Mouse (Mus musculus) kidney, postnatal 0 days (tissue): Measurements from ENCODE around the gene Fuz. TPM values are rescaled to one million over a fixed set of nuclear protein-coding genes. Genes with fewer than 3 reads are reported as not detected.

Source experiments
- ATAC-seq: fragments of 200-750 bp; cut with Nextera tagmentation; replicated peaks from 2 replicates; pipeline ENCODE4 v1.8.0; 2017; ENCODE audit warnings: low read depth, moderate number of reproducible peaks, moderate TSS enrichment, moderate library complexity; ENCODE audit not compliant: low FRiP score
- DNase-seq: peaks from one replicate; pipeline ENCODE4 v3.0.0-alpha.2; 2016; ENCODE audit warnings: low spot score
- H3K27ac ChIP-seq: fragments of 300-500 bp; sonication (generic); 2 replicates; pipeline ENCODE4 v1.5.1; 2014; ENCODE audit warnings: mild to moderate bottlenecking
- H3K27me3 ChIP-seq: fragments of 300-500 bp; sonication (generic); 2 replicates; pipeline ENCODE4 v1.6.1; 2014; ENCODE audit warnings: low read length, mixed read lengths; ENCODE audit not compliant: insufficient read depth
- H3K36me3 ChIP-seq: fragments of 300-500 bp; sonication (generic); 2 replicates; pipeline ENCODE4 v1.6.1; 2014; ENCODE audit warnings: low read length, mixed read lengths; ENCODE audit not compliant: insufficient read depth
- H3K4me1 ChIP-seq: fragments of 300-500 bp; sonication (generic); replicated peaks from 2 replicates; pipeline ENCODE4 v1.6.1; 2014; ENCODE audit warnings: antibody characterized with exemption, low read length, mixed read lengths; ENCODE audit not compliant: insufficient read depth
- H3K4me2 ChIP-seq: fragments of 300-500 bp; sonication (generic); 2 replicates; pipeline ENCODE4 v1.6.1; 2014; ENCODE audit warnings: mild to moderate bottlenecking, low read length, moderate library complexity, mixed read lengths
- H3K4me3 ChIP-seq: fragments of 300-500 bp; sonication (generic); replicated peaks from 2 replicates; pipeline ENCODE4 v1.5.1; 2014; ENCODE audit warnings: low read depth, low read length
- H3K9ac ChIP-seq: fragments of 300-500 bp; sonication (generic); 2 replicates; pipeline ENCODE4 v1.6.1; 2014; ENCODE audit warnings: low read depth, low read length
- H3K9me3 ChIP-seq: fragments of 300-500 bp; sonication (generic); replicated peaks from 2 replicates; pipeline ENCODE4 v1.6.1; 2016; ENCODE audit warnings: low read length, inconsistent platforms, mixed read lengths
- CTCF ChIP-seq: IDR thresholded peaks from 2 replicates; pipeline ENCODE4 v1.5.1; 2016; ENCODE audit warnings: antibody characterized with exemption, low read depth, mild to moderate bottlenecking, moderate library complexity
- WGBS: fragments of 180-500 bp; shearing (Covaris S2); extraction: QIAGEN DNeasy Blood & Tissue Kit; methylation state at CpG from one replicate; pipeline ENCODE4 v1.1.7; 2014; 5-methylcytosine and 5-hydroxymethylcytosine counted together
- polyA plus RNA-seq: library from polyadenylated mRNA; unstranded; fragments of >200 nt; fragmentation: Nextera tagmentation; extraction: Ambion mirVana; gene quantifications from 2 replicates; pipeline ENCODE4 v1.2.1, GENCODE M21; 2015

Gene Fuz
- polyA plus RNA-seq, 1 experiment from 2014 or later, result 21.1 TPM

- ATAC-seq (peak; percentile 20), DNase-seq (peak; percentile 86)
- H3K4me1 ChIP-seq, result peaks cover 33% of the 10 kb centered on the region
- H3K4me2 ChIP-seq, result peak overlapping the region; percentile 55
- 15% methylated on average over 15 of the region's 15 CpGs for WGBS
- H3K27ac ChIP-seq, result peak overlapping the region; percentile 100
- H3K9ac ChIP-seq, result peak overlapping the region; percentile 37; the same call in 1 of the 2 replicates
- H3K9me3 ChIP-seq, result no peaks in the 10 kb centered on the region
- peak; percentile 54 for TF ChIP-seq CTCF
- H3K27me3 ChIP-seq, result no peaks in the 10 kb centered on the region
- peak overlapping the region; percentile 96 for H3K4me3 ChIP-seq
- H3K36me3 ChIP-seq, result peaks cover 38% of the 10 kb centered on the region
Observed at GRCm38 (mm10) chr7:44866276-44867009, 29.4 kb upstream of the Fuz start.

DNA sequence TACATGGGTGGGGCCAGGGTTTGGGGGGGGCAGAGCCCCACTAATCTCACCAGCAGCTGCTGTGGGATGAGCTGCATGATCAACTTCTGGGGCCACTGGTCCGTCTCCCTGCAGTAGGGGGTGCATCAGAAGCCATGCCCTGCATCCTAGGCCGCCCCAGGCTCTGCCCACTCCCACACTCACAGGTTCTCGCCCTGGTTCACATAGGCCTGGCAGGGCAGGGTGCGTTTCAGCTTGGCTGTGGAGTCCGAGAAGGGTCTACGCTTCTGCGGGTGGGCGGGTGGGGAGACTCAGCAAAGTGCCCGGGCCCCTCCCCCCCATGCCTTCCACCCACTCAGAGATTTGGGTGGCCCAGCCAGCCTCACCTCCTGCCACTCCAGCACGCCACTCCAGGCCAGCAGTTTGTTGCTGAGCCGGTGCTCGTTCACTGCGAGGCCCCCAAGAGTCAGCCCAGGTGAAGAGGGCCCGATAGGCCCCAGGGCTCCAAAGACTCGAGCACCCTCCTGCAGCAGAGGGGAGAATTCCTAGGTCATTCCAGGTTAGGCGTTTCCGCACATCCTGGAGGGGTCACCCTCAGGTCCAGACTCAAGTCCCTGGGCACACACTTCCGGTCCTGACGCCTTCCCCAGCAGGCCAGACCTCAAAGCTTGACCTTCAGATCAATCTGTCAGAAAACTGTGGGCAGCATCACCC is 28.7 kb upstream of the Fuz start:
- Histone ChIP-seq H3K27ac (peak overlapping the region; percentile 100), H3K4me1 (peaks cover 33% of the 10 kb centered on the region), H3K27me3 (no peaks in the 10 kb centered on the region), H3K9me3 (no peaks in the 10 kb centered on the region), H3K4me3 (peak overlapping the region; percentile 96), H3K9ac (peak overlapping the region; percentile 100), H3K4me2 (peak overlapping the region; percentile 55), H3K36me3 (peaks cover 35% of the 10 kb centered on the region)
- WGBS, result 25% methylated on average over 18 of the region's 19 CpGs
- no peak for ATAC-seq
- DNase-seq, result no peak
- TF ChIP-seq CTCF, result no peak

DNA sequence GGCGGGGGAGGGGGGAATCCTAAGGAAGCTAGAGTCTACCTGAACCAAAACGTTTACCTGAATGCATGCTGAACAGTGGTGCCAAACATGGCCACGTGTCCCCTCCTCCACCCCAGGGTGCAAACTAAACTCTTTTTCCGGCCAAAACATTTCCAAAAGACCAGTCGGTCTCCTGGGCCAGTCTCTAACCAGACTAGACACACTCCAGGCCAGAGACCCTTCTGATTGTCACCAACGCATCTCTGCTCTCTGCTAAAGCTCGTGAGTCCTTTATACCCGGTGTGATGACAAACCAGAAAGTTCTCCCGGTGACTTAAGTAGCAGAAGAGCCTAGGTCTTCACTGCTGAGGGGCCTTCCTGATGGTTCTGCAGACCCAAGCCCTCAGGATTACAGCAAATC is 28.1 kb upstream of the Fuz start:
- peak overlapping the region; percentile 100 for H3K9ac ChIP-seq
- H3K4me1 ChIP-seq, result peaks cover 33% of the 10 kb centered on the region
- peak overlapping the region; percentile 100 for H3K27ac ChIP-seq

GRCm38 (mm10) chr7:44868465-44868864 is 27.4 kb upstream of the Fuz start:
- H3K27ac ChIP-seq, result peak overlapping the region; percentile 100
- no peaks in the 10 kb centered on the region for H3K9me3 ChIP-seq
- DNase-seq (peak; percentile 36), ATAC-seq (no peak)
- peak overlapping the region; percentile 100 for H3K9ac ChIP-seq
- H3K27me3 ChIP-seq, result no peaks in the 10 kb centered on the region
- H3K36me3 ChIP-seq, result peaks cover 22% of the 10 kb centered on the region
- WGBS, result 3% methylated on average over 16 of the region's 16 CpGs
- H3K4me3 ChIP-seq, result peak overlapping the region; percentile 96
- peak overlapping the region; percentile 55 for H3K4me2 ChIP-seq
- H3K4me1 ChIP-seq, result peaks cover 33% of the 10 kb centered on the region
- TF ChIP-seq CTCF, result no peak

More for the DNA sequence above, 28.1 kb upstream of the Fuz start:
- Histone ChIP-seq H3K4me3 (peak overlapping the region; percentile 96), H3K27me3 (no peaks in the 10 kb centered on the region), H3K36me3 (peaks cover 29% of the 10 kb centered on the region), H3K4me2 (peak overlapping the region; percentile 55), H3K9me3 (no peaks in the 10 kb centered on the region)
- no peak for TF ChIP-seq CTCF
- WGBS, result 21% methylated on average over 9 of the region's 9 CpGs
- ATAC-seq (no peak), DNase-seq (no peak)

GRCm38 (mm10) chr7:44868919-44869696 is 26.8 kb upstream of the Fuz start:
- peak; percentile 31 for ATAC-seq
- Histone ChIP-seq H3K27ac (peak overlapping the region; percentile 100), H3K9ac (peak overlapping the region; percentile 100), H3K4me1 (peaks cover 33% of the 10 kb centered on the region), H3K4me3 (peak overlapping the region; percentile 96), H3K4me2 (peak overlapping the region; percentile 55), H3K36me3 (peaks cover 16% of the 10 kb centered on the region), H3K27me3 (no peaks in the 10 kb centered on the region), H3K9me3 (no peaks in the 10 kb centered on the region)
- peak; percentile 84 for DNase-seq
- 0 out of 2 replicates have a peak, but pooled peaks have one; percentile 2 for TF ChIP-seq CTCF
- under 1% methylated on average over 89 of the region's 108 CpGs for WGBS
